Mouse (Mus musculus): ENCODE data around the gene Onecut3. TPM values are rescaled to one million over a fixed set of nuclear protein-coding genes. Genes with fewer than 3 reads are reported as not detected.

Onecut3 gene
- not detected in 2 replicates for total RNA-seq (2017)

GRCm38 (mm10) chr10:80494732-80495131 is at the start of gene Onecut3:
TSS of gene Onecut3 (plus strand) at chr10:80494835.
- no peak for ATAC-seq (ENCODE audit: extremely low read depth, insufficient number of reproducible peaks, low FRiP score, poor library complexity, severe bottlenecking)

- no peak for ATAC-seq (ENCODE audit: extremely low read depth, insufficient number of reproducible peaks, low FRiP score, poor library complexity, severe bottlenecking)
Observed at GRCm38 (mm10) chr10:80445052-80445451, 49.6 kb upstream of the Onecut3 start.

DNA sequence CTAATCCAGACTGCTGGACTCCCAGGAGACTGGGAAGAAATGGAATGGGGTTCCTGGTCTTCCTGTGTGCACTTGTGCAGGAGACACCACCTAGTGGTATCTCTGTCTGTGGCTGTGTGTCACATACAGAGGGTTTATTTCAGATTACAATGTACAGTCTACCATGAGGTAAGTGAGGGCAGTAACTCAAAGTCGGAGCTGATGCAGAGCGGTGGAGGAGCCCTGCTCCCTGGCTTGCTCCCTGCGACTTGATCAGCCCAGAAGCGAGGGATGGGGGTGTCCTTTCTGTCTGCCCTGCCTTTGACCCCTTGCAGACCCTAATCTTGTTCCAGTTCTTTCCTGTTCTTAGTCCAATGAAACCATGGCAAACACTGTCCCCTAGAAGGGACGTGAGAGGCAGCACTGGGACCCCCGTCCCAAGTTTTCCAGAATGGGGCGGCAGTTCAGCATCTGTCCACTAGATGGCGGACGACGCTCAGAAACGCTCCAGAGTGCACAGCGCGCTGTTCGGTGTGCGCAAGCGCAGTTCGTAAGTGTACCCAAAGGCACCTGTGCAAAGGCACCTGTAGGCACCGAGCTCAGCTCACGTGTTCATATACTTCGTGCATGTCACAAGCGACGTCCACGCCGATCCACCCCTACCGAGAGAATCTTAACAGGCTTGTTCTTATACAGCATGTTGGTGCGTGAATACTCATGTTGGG is 48.6 kb upstream of the Onecut3 start:
- ATAC-seq (ENCODE audit: extremely low read depth, insufficient number of reproducible peaks, low FRiP score, poor library complexity, severe bottlenecking) = peak; percentile 79

DNA sequence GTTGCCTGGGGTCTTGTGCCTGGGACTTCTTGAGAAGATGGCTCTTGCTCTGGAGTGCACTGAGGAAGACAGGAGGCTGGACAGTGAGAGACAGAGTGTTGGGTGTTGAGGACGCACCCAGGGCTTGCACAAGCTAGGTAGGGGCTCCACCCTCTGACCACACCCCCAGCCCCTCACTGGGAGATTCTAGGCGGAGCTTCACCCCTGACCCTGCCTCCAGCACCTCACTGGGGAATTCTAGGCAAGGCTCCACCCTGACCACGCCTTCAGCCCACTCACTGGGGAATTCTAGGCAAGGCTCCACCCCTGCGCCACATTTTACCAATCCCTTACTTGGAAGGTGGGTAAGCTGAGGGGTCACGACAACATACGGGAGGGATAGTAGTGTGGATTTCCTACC is 44.0 kb upstream of the Onecut3 start:
- no peak for ATAC-seq (ENCODE audit: extremely low read depth, insufficient number of reproducible peaks, low FRiP score, poor library complexity, severe bottlenecking)

GRCm38 (mm10) chr10:80453601-80454000 is 41.0 kb upstream of the Onecut3 start:
- ATAC-seq (ENCODE audit: extremely low read depth, insufficient number of reproducible peaks, low FRiP score, poor library complexity, severe bottlenecking) = no peak

GRCm38 (mm10) chr10:80454781-80455180 is 39.9 kb upstream of the Onecut3 start:
- ATAC-seq (ENCODE audit: extremely low read depth, insufficient number of reproducible peaks, low FRiP score, poor library complexity, severe bottlenecking) = no peak

DNA sequence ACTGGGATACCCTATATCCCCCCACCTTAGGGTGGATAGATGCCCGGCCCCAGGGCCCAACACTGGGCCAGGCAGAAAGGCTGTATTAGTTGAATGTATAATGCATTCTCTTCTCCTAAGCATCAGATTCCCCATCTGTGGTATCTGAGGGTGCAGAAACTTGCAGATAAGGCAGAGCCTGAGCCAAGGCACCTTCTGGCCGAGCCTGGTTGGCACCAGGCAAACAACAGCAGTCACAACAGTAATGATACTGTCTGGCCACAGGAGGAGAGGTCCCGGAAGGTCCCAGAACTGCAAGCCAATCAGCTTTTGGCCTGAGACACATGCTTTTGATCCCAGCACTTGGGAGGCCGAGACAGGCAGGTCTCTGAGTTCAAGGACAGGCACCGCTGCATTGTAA is 38.9 kb upstream of the Onecut3 start:
- no peak for ATAC-seq (ENCODE audit: extremely low read depth, insufficient number of reproducible peaks, low FRiP score, poor library complexity, severe bottlenecking)

GRCm38 (mm10) chr10:80459236-80459635 is 35.4 kb upstream of the Onecut3 start:
- no peak for ATAC-seq (ENCODE audit: extremely low read depth, insufficient number of reproducible peaks, low FRiP score, poor library complexity, severe bottlenecking)

DNA sequence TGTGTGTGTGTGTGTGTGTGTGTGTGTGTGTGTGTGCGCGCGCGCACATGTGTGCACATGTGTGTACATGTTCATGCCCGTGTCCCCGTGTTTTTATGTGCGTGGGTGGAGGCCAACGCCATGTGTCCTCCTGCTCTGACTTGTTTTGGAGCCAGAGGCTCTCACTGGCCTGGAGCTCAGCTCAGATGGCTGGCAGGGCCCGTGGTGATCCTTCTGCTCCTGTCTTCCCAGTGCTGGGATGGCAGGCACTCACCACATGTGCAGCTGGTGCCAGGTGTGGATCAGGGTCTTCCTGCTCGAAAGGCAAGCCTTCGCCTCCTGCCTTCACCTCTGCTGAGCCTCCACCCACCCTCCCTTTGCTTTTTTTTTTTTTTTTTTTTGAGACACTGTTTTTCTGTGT is 35.0 kb upstream of the Onecut3 start:
- ATAC-seq (ENCODE audit: extremely low read depth, insufficient number of reproducible peaks, low FRiP score, poor library complexity, severe bottlenecking) = no peak

DNA sequence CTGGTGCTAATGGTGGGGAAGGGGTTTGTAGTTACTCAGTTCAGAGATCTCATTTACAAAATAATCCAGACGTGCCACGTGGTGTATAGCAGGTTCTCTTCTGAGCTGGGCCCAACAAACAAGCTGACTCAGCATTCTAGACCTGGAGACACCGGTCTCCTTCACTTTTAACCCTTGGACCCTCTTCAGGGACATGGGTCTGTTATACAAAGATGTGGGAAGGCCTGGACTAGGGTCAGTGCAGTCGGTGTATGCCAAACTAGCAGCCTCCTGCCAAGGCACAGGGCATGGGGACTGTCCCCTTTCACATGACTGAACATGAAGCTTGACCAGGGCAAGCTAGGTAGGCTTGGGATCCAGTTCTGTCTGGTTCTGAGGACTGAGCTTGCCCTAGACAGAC is 34.3 kb upstream of the Onecut3 start:
- no peak for ATAC-seq (ENCODE audit: extremely low read depth, insufficient number of reproducible peaks, low FRiP score, poor library complexity, severe bottlenecking)

DNA sequence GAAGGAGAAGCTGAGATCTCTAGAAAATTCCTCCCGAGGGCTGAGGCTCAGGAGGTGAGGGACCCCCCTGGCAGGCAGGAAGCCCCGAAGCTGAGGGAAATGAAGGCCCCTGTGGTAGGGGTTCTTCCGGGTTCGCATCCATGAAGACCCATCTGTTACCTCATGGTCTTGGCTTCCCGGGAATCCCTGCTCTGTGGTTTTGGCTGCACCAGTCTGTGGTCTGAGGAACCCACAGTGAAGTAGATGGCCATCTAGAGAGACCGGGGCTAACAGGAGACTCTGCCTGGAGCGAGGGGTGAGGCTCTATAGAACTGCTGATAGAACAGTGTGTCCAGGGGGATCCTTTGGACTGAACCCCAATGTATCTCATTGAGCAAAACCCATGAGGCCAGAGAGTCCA is 33.3 kb upstream of the Onecut3 start:
- no peak for ATAC-seq (ENCODE audit: extremely low read depth, insufficient number of reproducible peaks, low FRiP score, poor library complexity, severe bottlenecking)

DNA sequence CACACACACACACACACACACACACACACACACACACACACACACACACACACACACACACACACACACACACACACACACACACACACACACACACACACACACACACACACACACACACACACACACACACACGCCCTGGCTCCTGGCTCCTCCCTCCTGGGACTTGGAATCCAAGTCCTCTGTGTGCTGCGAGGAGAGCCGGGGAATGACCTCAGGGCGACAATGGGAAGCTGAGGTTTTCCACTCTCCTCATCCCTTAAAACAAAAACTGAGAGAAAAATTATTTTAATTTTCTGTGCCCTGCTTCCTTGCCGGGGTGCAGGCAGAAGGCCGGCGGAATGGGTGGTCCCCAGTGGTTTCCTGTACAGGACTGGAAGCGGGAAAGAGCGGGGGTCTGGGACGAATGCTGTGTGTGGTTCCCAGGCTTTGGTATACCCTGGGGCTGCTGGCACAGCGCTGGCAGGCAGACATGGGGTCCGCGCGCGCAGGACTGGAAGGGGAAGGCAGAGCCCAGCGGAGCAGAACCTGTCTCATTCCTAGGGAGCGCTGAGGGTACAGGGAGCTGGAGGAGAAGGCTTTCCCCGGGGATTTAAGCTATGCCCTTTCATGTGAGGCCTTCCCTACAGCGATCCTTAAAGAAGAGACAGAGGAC is 30.1 kb upstream of the Onecut3 start:
- ATAC-seq (ENCODE audit: extremely low read depth, insufficient number of reproducible peaks, low FRiP score, poor library complexity, severe bottlenecking) = no peak

DNA sequence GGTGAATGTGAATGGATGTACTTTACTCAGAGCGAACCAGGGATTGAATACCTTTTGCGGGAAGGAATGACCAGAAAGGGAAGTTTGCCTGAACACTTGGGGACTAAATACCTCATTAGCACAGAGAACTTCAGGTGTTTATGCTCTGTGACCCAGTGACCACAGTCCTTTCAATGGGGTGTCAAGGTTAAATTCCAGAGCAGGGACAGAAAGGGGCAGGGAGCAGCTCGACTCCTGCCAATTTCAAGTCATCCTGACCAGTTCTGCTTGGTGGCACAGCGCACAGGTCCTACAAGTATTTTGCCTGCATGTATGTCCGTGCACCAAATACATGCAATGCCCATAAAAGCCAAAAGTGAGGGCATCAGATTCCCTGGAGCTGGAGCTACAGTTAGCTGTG is 29.6 kb upstream of the Onecut3 start:
- ATAC-seq (ENCODE audit: extremely low read depth, insufficient number of reproducible peaks, low FRiP score, poor library complexity, severe bottlenecking) = no peak

DNA sequence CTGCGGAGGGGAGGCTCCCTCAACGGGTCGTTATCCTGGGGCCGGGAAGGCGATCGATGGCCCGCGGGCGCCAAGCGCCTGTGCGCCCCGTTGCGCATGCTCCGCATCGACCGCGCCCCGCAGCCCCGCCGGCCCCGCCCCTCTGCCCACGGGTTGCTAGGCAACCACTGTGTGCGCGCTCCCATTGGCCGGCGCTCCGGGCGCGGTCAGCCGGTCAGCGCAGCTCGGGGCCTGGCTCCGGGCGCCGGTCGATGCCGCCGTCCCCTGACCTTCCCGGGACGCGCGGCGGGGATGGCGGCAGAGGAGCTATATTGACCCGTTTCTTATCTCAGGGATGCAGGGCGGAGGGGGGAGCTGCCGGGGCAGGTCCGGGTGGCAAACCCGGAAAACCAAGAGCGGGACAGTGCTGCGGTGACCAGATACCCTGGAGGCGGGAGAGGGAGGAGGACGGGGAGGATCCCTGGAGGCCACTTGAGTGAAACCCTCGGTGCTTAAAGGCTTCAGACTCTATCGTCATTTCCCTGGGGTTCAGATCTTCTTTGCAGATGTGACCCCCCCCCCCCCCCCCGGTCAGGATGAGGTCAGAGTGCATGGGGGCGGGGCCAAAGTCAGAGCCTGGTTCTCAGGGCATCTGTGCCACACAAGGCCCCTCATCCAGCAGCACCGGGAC is 19.2 kb upstream of the Onecut3 start:
- ATAC-seq (ENCODE audit: extremely low read depth, insufficient number of reproducible peaks, low FRiP score, poor library complexity, severe bottlenecking) = no peak

GRCm38 (mm10) chr10:80478531-80478930 is 16.1 kb upstream of the Onecut3 start:
- no peak for ATAC-seq (ENCODE audit: extremely low read depth, insufficient number of reproducible peaks, low FRiP score, poor library complexity, severe bottlenecking)

DNA sequence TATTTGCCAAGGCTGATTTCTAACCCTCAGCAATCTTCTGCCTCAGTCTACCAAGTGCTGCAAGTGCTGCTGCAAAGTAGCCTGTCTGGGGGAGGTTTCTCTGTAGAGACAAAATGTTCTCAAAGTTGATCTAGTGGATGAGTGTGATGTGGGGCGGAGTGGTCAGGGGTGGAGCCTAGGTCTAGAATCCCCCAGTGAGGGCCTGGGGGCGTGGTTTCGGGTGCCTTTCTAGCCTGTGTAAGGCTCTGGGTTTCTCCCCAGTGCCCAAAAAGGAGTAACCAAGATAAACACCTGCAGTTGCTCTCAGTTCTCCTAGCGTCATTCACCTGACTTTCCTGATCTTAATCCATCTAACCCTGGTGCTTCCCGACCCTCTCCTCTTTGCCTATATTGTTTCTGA is 13.6 kb upstream of the Onecut3 start:
- ATAC-seq (ENCODE audit: extremely low read depth, insufficient number of reproducible peaks, low FRiP score, poor library complexity, severe bottlenecking) = no peak

DNA sequence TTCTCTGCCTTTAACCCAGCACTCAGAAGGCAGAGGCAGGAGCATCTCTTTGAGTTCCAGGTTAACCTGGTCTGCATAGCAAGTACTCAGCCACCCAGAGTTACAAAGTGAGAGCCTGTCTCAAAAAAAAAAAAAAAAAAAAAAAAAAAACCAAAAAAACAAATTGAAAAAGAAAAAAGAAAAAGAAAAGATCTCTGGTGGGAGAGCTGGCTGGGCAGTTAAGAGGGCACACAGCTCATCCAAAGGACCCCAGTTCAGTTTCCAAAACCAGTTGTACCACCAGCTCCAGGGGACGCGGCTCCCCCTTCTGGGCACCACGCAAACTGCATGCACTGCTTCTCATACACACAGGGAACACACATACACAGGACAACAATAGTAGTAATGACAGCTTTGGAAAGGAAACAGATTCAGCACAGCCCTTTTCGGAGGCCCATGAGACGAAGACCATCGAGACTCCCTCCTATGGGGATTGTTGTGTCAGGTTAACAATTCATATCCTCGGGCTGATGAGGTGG is 7.7 kb upstream of the Onecut3 start:
- no peak for ATAC-seq (ENCODE audit: extremely low read depth, insufficient number of reproducible peaks, low FRiP score, poor library complexity, severe bottlenecking)

DNA sequence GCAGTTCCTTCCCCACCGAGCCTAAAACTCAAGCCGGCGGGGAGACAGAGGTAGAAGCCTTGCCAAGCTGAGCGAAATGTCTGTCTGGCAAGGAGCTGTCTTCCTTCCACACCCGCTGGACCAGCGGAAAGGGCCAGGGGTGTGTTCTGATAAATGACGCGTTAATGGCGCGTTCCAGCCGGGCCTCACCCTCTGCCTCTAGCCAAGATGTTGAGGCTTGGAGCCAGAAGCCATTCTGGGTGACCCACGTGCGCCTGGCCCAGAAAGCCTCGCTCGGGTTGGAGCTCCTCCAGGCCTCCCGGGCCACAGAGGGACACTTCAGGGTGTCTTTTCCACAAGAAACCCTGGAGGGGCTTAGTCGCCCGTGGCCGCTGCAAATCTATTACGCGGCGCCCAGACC is 4.6 kb upstream of the Onecut3 start:
- ATAC-seq (ENCODE audit: extremely low read depth, insufficient number of reproducible peaks, low FRiP score, poor library complexity, severe bottlenecking) = no peak

DNA sequence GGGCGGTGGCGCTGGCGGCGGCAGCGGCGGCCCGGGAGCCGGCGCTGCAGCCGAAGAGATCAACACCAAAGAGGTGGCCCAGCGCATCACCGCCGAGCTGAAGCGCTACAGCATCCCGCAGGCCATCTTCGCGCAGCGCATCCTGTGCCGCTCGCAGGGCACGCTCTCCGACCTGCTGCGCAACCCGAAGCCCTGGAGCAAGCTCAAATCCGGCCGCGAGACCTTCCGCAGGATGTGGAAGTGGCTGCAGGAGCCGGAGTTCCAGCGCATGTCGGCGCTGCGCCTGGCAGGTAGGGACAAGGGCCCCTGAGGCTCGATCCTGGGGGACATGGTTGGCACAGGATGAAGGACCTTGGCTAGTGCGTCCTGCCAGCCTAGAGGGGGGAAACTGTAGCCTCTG is 1.3 kb downstream of the Onecut3 start:
- no peak for ATAC-seq (ENCODE audit: extremely low read depth, insufficient number of reproducible peaks, low FRiP score, poor library complexity, severe bottlenecking)

DNA sequence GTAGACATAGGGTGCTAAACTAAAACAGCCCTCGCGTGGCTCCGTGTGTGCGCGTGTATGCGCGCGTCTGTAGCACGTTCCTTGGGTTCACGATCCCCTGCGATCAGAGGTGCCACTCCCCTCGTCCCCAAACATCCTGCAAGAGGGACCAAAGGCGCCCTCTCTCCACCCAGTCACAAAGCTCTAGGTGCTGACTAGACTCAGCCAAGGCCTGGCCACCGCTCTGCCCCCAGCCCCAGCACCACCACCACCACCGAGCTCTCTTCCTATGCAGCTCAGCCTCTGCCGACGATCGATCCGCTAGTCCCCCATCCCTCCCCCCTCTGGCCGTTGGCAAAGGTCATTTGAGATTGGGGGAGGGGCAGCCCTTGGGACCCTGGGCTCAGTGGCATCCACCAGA is 1.8 kb downstream of the Onecut3 start:
- no peak for ATAC-seq (ENCODE audit: extremely low read depth, insufficient number of reproducible peaks, low FRiP score, poor library complexity, severe bottlenecking)
